Mouse (Mus musculus): Measurements from ENCODE around the gene Hdlbp. TPM values are rescaled to one million over a fixed set of nuclear protein-coding genes. Genes with fewer than 3 reads are reported as not detected.
"Not testable (repeated sequence)": the region's sequence is repeated elsewhere in the genome, so short reads cannot be mapped to it uniquely, and the experiment has no call there.

Hdlbp gene
- polyA plus RNA-seq, 1 experiment from 2014 or later, result 72.5 TPM

GRCm38 (mm10) chr1:93458357-93458756, 20.3 kb downstream of the Hdlbp start:
- H3K27ac ChIP-seq (ENCODE audit: low read depth, low read length), result no peak overlapping the region
- 73% methylated on average over 1 of the region's 1 CpGs for WGBS
- H3K4me2 ChIP-seq (ENCODE audit: low read length), result no peak overlapping the region
- no peak overlapping the region for H3K4me3 ChIP-seq (ENCODE audit: low read length)
- no peaks in the 10 kb centered on the region for H3K9me3 ChIP-seq (ENCODE audit: control insufficient read depth, low read length)
- no peaks in the 10 kb centered on the region for H3K27me3 ChIP-seq (replicated peaks; ENCODE audit: control insufficient read depth, insufficient read depth, low read length)
- H3K4me1 ChIP-seq (ENCODE audit: control insufficient read depth, insufficient read depth, low read depth, low read length), result no peaks in the 10 kb centered on the region
- ATAC-seq, result no peak
- H3K9ac ChIP-seq (ENCODE audit: low read depth, low read length), result no peak overlapping the region
- H3K36me3 ChIP-seq (ENCODE audit: control insufficient read depth, insufficient read depth, low read length), result no peaks in the 10 kb centered on the region

- Histone ChIP-seq H3K27me3 (replicated peaks; ENCODE audit: control insufficient read depth, insufficient read depth, low read length) (no peaks in the 10 kb centered on the region), H3K9ac (ENCODE audit: low read depth, low read length) (no peak overlapping the region), H3K27ac (ENCODE audit: low read depth, low read length) (no peak overlapping the region), H3K36me3 (ENCODE audit: control insufficient read depth, insufficient read depth, low read length) (no peaks in the 10 kb centered on the region), H3K9me3 (ENCODE audit: control insufficient read depth, low read length) (no peaks in the 10 kb centered on the region), H3K4me1 (ENCODE audit: control insufficient read depth, insufficient read depth, low read depth, low read length) (no peaks in the 10 kb centered on the region), H3K4me2 (ENCODE audit: low read length) (no peak overlapping the region), H3K4me3 (ENCODE audit: low read length) (no peak overlapping the region)
- no peak for ATAC-seq
These were observed 24.8 kb downstream of the Hdlbp start for GRCm38 (mm10) chr1:93453721-93454255.

- H3K36me3 ChIP-seq (ENCODE audit: control insufficient read depth, insufficient read depth, low read length); H3K4me3 ChIP-seq (ENCODE audit: low read length); ATAC-seq; H3K4me2 ChIP-seq (ENCODE audit: low read length); H3K4me1 ChIP-seq (ENCODE audit: control insufficient read depth, insufficient read depth, low read depth, low read length); H3K9me3 ChIP-seq (ENCODE audit: control insufficient read depth, low read length); H3K27ac ChIP-seq (ENCODE audit: low read depth, low read length); H3K27me3 ChIP-seq (replicated peaks; ENCODE audit: control insufficient read depth, insufficient read depth, low read length); H3K9ac ChIP-seq (ENCODE audit: low read depth, low read length): not testable (repeated sequence)
- 80% methylated on average over 5 of the region's 5 CpGs for WGBS
These were observed 28.5 kb downstream of the Hdlbp start for GRCm38 (mm10) chr1:93450118-93450517.

- WGBS, result 15% methylated on average over 3 of the region's 3 CpGs
- Histone ChIP-seq H3K27me3 (replicated peaks; ENCODE audit: control insufficient read depth, insufficient read depth, low read length) (no peaks in the 10 kb centered on the region), H3K9ac (ENCODE audit: low read depth, low read length) (peak overlapping the region; percentile 79), H3K4me2 (ENCODE audit: low read length) (peak overlapping the region; percentile 97), H3K4me1 (ENCODE audit: control insufficient read depth, insufficient read depth, low read depth, low read length) (peaks cover 14% of the 10 kb centered on the region), H3K9me3 (ENCODE audit: control insufficient read depth, low read length) (no peaks in the 10 kb centered on the region), H3K27ac (ENCODE audit: low read depth, low read length) (peak overlapping the region; percentile 76; the same call in 1 of the 2 replicates), H3K4me3 (ENCODE audit: low read length) (peak overlapping the region; percentile 84), H3K36me3 (ENCODE audit: control insufficient read depth, insufficient read depth, low read length) (no peaks in the 10 kb centered on the region)
- ATAC-seq, result peak; percentile 28; the same call in 1 of the 2 replicates
These were observed 32.8 kb downstream of the Hdlbp start for GRCm38 (mm10) chr1:93445822-93446162.

GRCm38 (mm10) chr1:93445111-93445821, 33.3 kb downstream of the Hdlbp start:
- H3K27me3 ChIP-seq (replicated peaks; ENCODE audit: control insufficient read depth, insufficient read depth, low read length), result no peaks in the 10 kb centered on the region
- H3K36me3 ChIP-seq (ENCODE audit: control insufficient read depth, insufficient read depth, low read length), result no peaks in the 10 kb centered on the region
- H3K9me3 ChIP-seq (ENCODE audit: control insufficient read depth, low read length), result no peaks in the 10 kb centered on the region
- peak; percentile 91 for ATAC-seq
- 0% methylated on average over 66 of the region's 84 CpGs for WGBS
- H3K4me2 ChIP-seq (ENCODE audit: low read length), result peak overlapping the region; percentile 97
- peak overlapping the region; percentile 84 for H3K4me3 ChIP-seq (ENCODE audit: low read length)
- H3K27ac ChIP-seq (ENCODE audit: low read depth, low read length), result peak overlapping the region; percentile 76
- peaks cover 14% of the 10 kb centered on the region for H3K4me1 ChIP-seq (ENCODE audit: control insufficient read depth, insufficient read depth, low read depth, low read length)
- peak overlapping the region; percentile 79 for H3K9ac ChIP-seq (ENCODE audit: low read depth, low read length)

- peak overlapping the region; percentile 97 for H3K4me2 ChIP-seq (ENCODE audit: low read length)
- peak overlapping the region; percentile 84 for H3K4me3 ChIP-seq (ENCODE audit: low read length)
- H3K36me3 ChIP-seq (ENCODE audit: control insufficient read depth, insufficient read depth, low read length), result no peaks in the 10 kb centered on the region
- peak overlapping the region; percentile 79 for H3K9ac ChIP-seq (ENCODE audit: low read depth, low read length)
- ATAC-seq, result peak; percentile 88
- H3K9me3 ChIP-seq (ENCODE audit: control insufficient read depth, low read length), result no peaks in the 10 kb centered on the region
- 7% methylated on average over 18 of the region's 18 CpGs for WGBS
- H3K27me3 ChIP-seq (replicated peaks; ENCODE audit: control insufficient read depth, insufficient read depth, low read length), result no peaks in the 10 kb centered on the region
- H3K4me1 ChIP-seq (ENCODE audit: control insufficient read depth, insufficient read depth, low read depth, low read length), result peaks cover 14% of the 10 kb centered on the region
- peak overlapping the region; percentile 76 for H3K27ac ChIP-seq (ENCODE audit: low read depth, low read length)
These were observed 34.1 kb downstream of the Hdlbp start for GRCm38 (mm10) chr1:93444405-93445110.

GRCm38 (mm10) chr1:93439321-93439720, 39.3 kb downstream of the Hdlbp start:
- peaks cover 4% of the 10 kb centered on the region; the same call in 1 of the 2 replicates for H3K4me1 ChIP-seq (ENCODE audit: control insufficient read depth, insufficient read depth, low read depth, low read length)
- no peak overlapping the region for H3K4me2 ChIP-seq (ENCODE audit: low read length)
- no peaks in the 10 kb centered on the region for H3K27me3 ChIP-seq (replicated peaks; ENCODE audit: control insufficient read depth, insufficient read depth, low read length)
- H3K9me3 ChIP-seq (ENCODE audit: control insufficient read depth, low read length), result no peaks in the 10 kb centered on the region
- 92% methylated on average over 1 of the region's 1 CpGs for WGBS
- H3K36me3 ChIP-seq (ENCODE audit: control insufficient read depth, insufficient read depth, low read length), result peaks cover 15% of the 10 kb centered on the region
- H3K27ac ChIP-seq (ENCODE audit: low read depth, low read length), result no peak overlapping the region
- ATAC-seq, result no peak
- no peak overlapping the region for H3K9ac ChIP-seq (ENCODE audit: low read depth, low read length)
- no peak overlapping the region for H3K4me3 ChIP-seq (ENCODE audit: low read length)

- H3K9me3 ChIP-seq (ENCODE audit: control insufficient read depth, low read length), result no peaks in the 10 kb centered on the region
- no peaks in the 10 kb centered on the region for H3K27me3 ChIP-seq (replicated peaks; ENCODE audit: control insufficient read depth, insufficient read depth, low read length)
- no peak for ATAC-seq
- H3K4me1 ChIP-seq (ENCODE audit: control insufficient read depth, insufficient read depth, low read depth, low read length), result no peaks in the 10 kb centered on the region
- peaks cover 39% of the 10 kb centered on the region for H3K36me3 ChIP-seq (ENCODE audit: control insufficient read depth, insufficient read depth, low read length)
- 97% methylated on average over 6 of the region's 6 CpGs for WGBS
- no peak overlapping the region for H3K4me3 ChIP-seq (ENCODE audit: low read length)
- H3K27ac ChIP-seq (ENCODE audit: low read depth, low read length), result no peak overlapping the region
- H3K9ac ChIP-seq (ENCODE audit: low read depth, low read length), result no peak overlapping the region
- no peak overlapping the region for H3K4me2 ChIP-seq (ENCODE audit: low read length)
These were observed 46.5 kb downstream of the Hdlbp start for GRCm38 (mm10) chr1:93432087-93432486.

- ATAC-seq, result no peak
- Histone ChIP-seq H3K4me1 (ENCODE audit: control insufficient read depth, insufficient read depth, low read depth, low read length) (no peaks in the 10 kb centered on the region), H3K27me3 (replicated peaks; ENCODE audit: control insufficient read depth, insufficient read depth, low read length) (no peaks in the 10 kb centered on the region), H3K4me2 (ENCODE audit: low read length) (no peak overlapping the region), H3K9ac (ENCODE audit: low read depth, low read length) (no peak overlapping the region), H3K4me3 (ENCODE audit: low read length) (no peak overlapping the region), H3K36me3 (ENCODE audit: control insufficient read depth, insufficient read depth, low read length) (peaks cover 20% of the 10 kb centered on the region), H3K9me3 (ENCODE audit: control insufficient read depth, low read length) (no peaks in the 10 kb centered on the region), H3K27ac (ENCODE audit: low read depth, low read length) (no peak overlapping the region)
- 87% methylated on average over 4 of the region's 4 CpGs for WGBS
These were observed 75.2 kb downstream of the Hdlbp start for GRCm38 (mm10) chr1:93403403-93403802.
